In the genomic region with DNA sequence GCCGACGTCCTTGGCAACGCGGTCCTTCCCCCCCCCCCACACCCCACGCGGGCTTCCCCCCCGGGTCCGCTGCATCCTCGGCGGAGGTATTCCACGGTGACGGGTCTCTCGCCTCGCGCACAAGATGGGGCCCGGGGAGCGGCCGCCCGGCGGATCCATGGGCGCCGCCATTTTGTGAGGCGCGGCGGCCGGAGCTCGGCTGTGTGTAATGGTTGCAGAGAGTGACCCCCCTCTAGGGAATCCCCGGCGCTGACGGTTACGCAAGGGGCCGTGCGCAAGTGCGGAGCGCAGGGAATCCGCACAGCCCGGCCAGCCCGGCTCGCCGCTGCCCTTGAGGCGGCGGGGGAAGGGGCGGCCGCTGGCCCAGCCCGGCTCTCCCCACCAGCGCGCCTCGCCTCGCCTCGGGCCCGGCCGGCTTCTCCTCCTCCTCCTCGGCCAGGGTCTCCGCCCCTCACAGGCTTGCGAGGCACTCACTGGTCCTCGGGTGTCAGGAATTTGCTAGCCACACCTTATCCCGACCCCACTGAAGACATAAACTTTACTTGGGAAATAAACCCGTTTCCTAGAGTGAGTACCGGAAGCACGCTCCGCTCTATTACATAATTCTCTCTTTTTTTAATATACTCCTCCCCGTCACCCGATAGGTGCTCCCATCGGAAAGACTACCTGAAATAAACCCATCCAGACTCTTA, we compare ENCODE assay signal across 8 mouse cellular contexts. TPM values are rescaled to one million over a fixed set of nuclear protein-coding genes. Genes with fewer than 3 reads are reported as not detected.
DNase-seq lines count a peak whose midpoint lies in the region; ATAC-seq and TF ChIP-seq lines count a peak whose summit lies in the region.

No protein-coding gene starts in this region.

- H3K79me2 ChIP-seq in liver, adult 2 months (ENCODE audit: control insufficient read depth, insufficient read depth, low read length), result peaks cover 11% of the 10 kb centered on the region; the same call in 1 of the 2 replicates

- H3K4me2 ChIP-seq in heart, embryonic 12.5 days, result peak overlapping the region; percentile 95
- H3K4me2 ChIP-seq in kidney, embryonic 16.5 days (replicated peaks; ENCODE audit: low read depth, low read length), result peak overlapping the region; percentile 70

- peaks cover 23% of the 10 kb centered on the region for H3K36me3 ChIP-seq in erythroblast, embryonic 14.5 days (ENCODE audit: control insufficient read depth)
- H3K36me3 ChIP-seq in heart, embryonic 12.5 days, result peaks cover 9% of the 10 kb centered on the region
- H3K36me3 ChIP-seq in kidney, embryonic 16.5 days (ENCODE audit: insufficient read depth, low read length), result peaks cover 5% of the 10 kb centered on the region; the same call in 1 of the 2 replicates
- H3K36me3 ChIP-seq in liver, adult 2 months (ENCODE audit: control insufficient read depth, insufficient read depth, low read length), result no peaks in the 10 kb centered on the region

- TF ChIP-seq CTCF in liver, adult 2 months (IDR thresholded peaks at IDR 0.05; ENCODE audit: low read depth, low read length), result no peak

- DNase-seq in CD4-positive, CD25-positive, alpha-beta regulatory T cell, adult 2 months (ENCODE audit: low read depth, low spot score), result peak; percentile 87
- DNase-seq in brain, embryonic 18.5 days (ENCODE audit: low read depth, low spot score), result peak; percentile 80
- DNase-seq in liver, adult 2 months (ENCODE audit: extremely low read depth, low read depth, low spot score), result peak; percentile 94
- peak; percentile 83 for DNase-seq in spleen, postnatal 36 days (ENCODE audit: low spot score in 2 of 2)

- H3K4me1 ChIP-seq in erythroblast, embryonic 14.5 days (ENCODE audit: control insufficient read depth), result peaks cover 52% of the 10 kb centered on the region
- peaks cover 33% of the 10 kb centered on the region for H3K4me1 ChIP-seq in heart, embryonic 12.5 days (replicated peaks)
- H3K4me1 ChIP-seq in kidney, embryonic 16.5 days (ENCODE audit: insufficient read depth, low read length), result peaks cover 35% of the 10 kb centered on the region
- H3K4me1 ChIP-seq in liver, adult 2 months (ENCODE audit: control insufficient read depth, insufficient read depth, low read length), result peaks cover 15% of the 10 kb centered on the region

- no peaks in the 10 kb centered on the region for H3K27me3 ChIP-seq in erythroblast, embryonic 14.5 days (ENCODE audit: control insufficient read depth)
- no peaks in the 10 kb centered on the region for H3K27me3 ChIP-seq in heart, embryonic 12.5 days (replicated peaks)
- H3K27me3 ChIP-seq in kidney, embryonic 16.5 days (ENCODE audit: insufficient read depth, low read length), result no peaks in the 10 kb centered on the region
- no peaks in the 10 kb centered on the region for H3K27me3 ChIP-seq in liver, adult 2 months (ENCODE audit: control insufficient read depth, insufficient read depth, low read length)

- peak overlapping the region; percentile 88 for H3K4me3 ChIP-seq in erythroblast, embryonic 14.5 days (replicated peaks)
- peak overlapping the region; percentile 75 for H3K4me3 ChIP-seq in heart, embryonic 12.5 days
- H3K4me3 ChIP-seq in kidney, embryonic 16.5 days (ENCODE audit: low read length), result peak overlapping the region; percentile 95
- H3K4me3 ChIP-seq in liver, adult 2 months (ENCODE audit: insufficient read depth, low read depth, low read length), result peak overlapping the region; percentile 94

- ATAC-seq in heart, embryonic 12.5 days (ENCODE audit: insufficient number of reproducible peaks, low FRiP score), result peak; percentile 78
- ATAC-seq in kidney, embryonic 16.5 days (ENCODE audit: low FRiP score, low TSS enrichment), result peak; percentile 86
- ATAC-seq in monocyte, adult 5-6 weeks (replicated peaks; ENCODE audit: insufficient number of reproducible peaks, low FRiP score, low TSS enrichment, poor library complexity, severe bottlenecking), result peak; percentile 48

- no peaks in the 10 kb centered on the region for H3K9me3 ChIP-seq in erythroblast, embryonic 14.5 days (ENCODE audit: control insufficient read depth, low read length)
- 0 out of 2 replicates have a peak, but pooled peaks cover 3% of the 10 kb centered on the region for H3K9me3 ChIP-seq in heart, embryonic 12.5 days (replicated peaks)
- 0 out of 2 replicates have a peak, but pooled peaks cover 3% of the 10 kb centered on the region for H3K9me3 ChIP-seq in kidney, embryonic 16.5 days (ENCODE audit: low read length)

- H3K9ac ChIP-seq in heart, embryonic 12.5 days, result peak overlapping the region; percentile 99
- H3K9ac ChIP-seq in kidney, embryonic 16.5 days (replicated peaks; ENCODE audit: low read length), result peak overlapping the region; percentile 100
- peak overlapping the region; percentile 96 for H3K9ac ChIP-seq in liver, adult 2 months (ENCODE audit: low read depth, low read length)

- peak; percentile 61; the same call in 1 of the 2 replicates for TF ChIP-seq POLR2A in liver, adult 2 months (IDR thresholded peaks at IDR 0.05; ENCODE audit: extremely low read depth, insufficient read depth, low read length)

- under 1% methylated on average over 63 of the region's 64 CpGs for WGBS in heart, embryonic 12.5 days
- 0% methylated on average over 60 of the region's 64 CpGs for WGBS in kidney, embryonic 16.5 days
- WGBS in liver, adult 2 months, result under 1% methylated on average over 64 of the region's 64 CpGs

- H3K27ac ChIP-seq in heart, embryonic 12.5 days (ENCODE audit: poor library complexity, severe bottlenecking), result peak overlapping the region; percentile 100
- H3K27ac ChIP-seq in kidney, embryonic 16.5 days (ENCODE audit: low read length), result peak overlapping the region; percentile 100
- peak overlapping the region; percentile 91 for H3K27ac ChIP-seq in liver, adult 2 months (replicated peaks; ENCODE audit: insufficient read depth, low read depth, low read length)

RNA-seq across cellular contexts. Expression of gene Arid2, which starts 1.8 kb away (rescaled TPM):
- polyA plus RNA-seq in erythroblast, embryonic 14.5 days (2012), result 0.56 and 0.61 TPM in 2 replicates
- polyA plus RNA-seq in heart, embryonic 12.5 days (2016; fragmentation: Nextera tagmentation; extraction: Ambion mirVana), result 21.5 and 21.9 TPM in 2 replicates
- polyA plus RNA-seq in kidney, embryonic 16.5 days (2015; fragmentation: Nextera tagmentation; extraction: Ambion mirVana), result 24.0 and 25.9 TPM in 2 replicates
- 10.4 and 12.6 TPM in 2 replicates for total RNA-seq in liver, adult 2 months (2014; rRNA removed)
- 4.1 and 4.8 TPM in 2 replicates for polyA plus RNA-seq in liver, adult 2 months (2012; rRNA removed)
- 19.6 to 44.6 TPM (median 31.3 TPM) in 3 replicates for total RNA-seq in monocyte, adult 5-6 weeks (2017)

Comparison
In these comparisons a context has a peak if more than half of its experiments do, and no peak if none do; other contexts are left out.
1. Peak in every context shown above with its lines: DNase-seq, ATAC-seq, H3K4me3 ChIP-seq and H3K27ac ChIP-seq.